Mouse (Mus musculus): ENCODE results near the gene R3hdm2.

DNA sequence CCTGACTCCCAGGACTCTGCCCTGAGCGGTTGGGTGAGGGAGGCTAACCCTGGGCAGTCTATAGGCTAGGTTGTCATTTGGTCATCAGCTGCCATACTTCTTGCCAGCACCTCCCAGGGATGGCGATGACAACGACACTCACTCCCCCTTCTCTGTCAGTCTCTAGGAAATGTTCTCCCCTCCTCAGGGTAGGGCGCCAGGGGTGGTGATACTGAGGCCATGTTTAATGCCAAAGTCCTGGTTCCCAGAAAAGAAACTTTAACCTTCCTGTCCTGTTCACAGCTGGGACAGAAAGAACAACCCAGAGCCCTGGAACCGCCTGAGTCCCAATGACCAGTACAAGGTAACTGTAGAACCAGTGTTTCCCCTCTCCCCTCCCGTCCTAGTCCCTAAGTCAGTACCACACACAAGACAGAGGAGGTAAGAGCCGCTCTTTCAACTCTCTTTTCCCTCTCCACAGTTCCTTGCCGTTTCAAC is 135.9 kb downstream of the R3hdm2 start:
- TF ChIP-seq POLR2A (IDR thresholded peaks at IDR 0.05; ENCODE audit: low read depth, low read length), result no peak
- no peak for TF ChIP-seq CTCF (IDR thresholded peaks at IDR 0.05; ENCODE audit: borderline replicate concordance, insufficient read depth, low read length)
